Mouse (Mus musculus): ENCODE data around the gene Lpo. TPM values are rescaled to one million over a fixed set of nuclear protein-coding genes. Genes with fewer than 3 reads are reported as not detected.

Gene Lpo
- polyA plus RNA-seq, 1 experiment from 2014 or later: 1.3 TPM

GRCm38 (mm10) chr11:87763988-87764876, 63.9 kb downstream of the Lpo start:
- H3K27me3 ChIP-seq (ENCODE audit: control insufficient read depth, insufficient read depth, low read length): no peaks in the 10 kb centered on the region; the same call in 1 of the 2 replicates
- DNase-seq (peak; percentile 77), ATAC-seq (ENCODE audit: low FRiP score, low TSS enrichment) (peak; percentile 54)
- peak overlapping the region; percentile 84 for H3K27ac ChIP-seq (replicated peaks; ENCODE audit: low read depth, low read length)
- H3K36me3 ChIP-seq (ENCODE audit: control insufficient read depth, insufficient read depth, low read length): peaks cover 27% of the 10 kb centered on the region
- H3K9me3 ChIP-seq (ENCODE audit: control insufficient read depth, low read length): no peaks in the 10 kb centered on the region
- peak overlapping the region; percentile 80 for H3K9ac ChIP-seq (replicated peaks; ENCODE audit: low read length)
- H3K4me1 ChIP-seq (ENCODE audit: control insufficient read depth, insufficient read depth, low read length): peaks cover 44% of the 10 kb centered on the region
- under 1% methylated on average over 65 of the region's 65 CpGs for WGBS
- peak overlapping the region; percentile 97 for H3K4me2 ChIP-seq (ENCODE audit: low read length)
- H3K4me3 ChIP-seq (replicated peaks; ENCODE audit: low read depth, low read length): peak overlapping the region; percentile 65

GRCm38 (mm10) chr11:87763511-87763987, 64.5 kb downstream of the Lpo start:
- WGBS: 2% methylated on average over 17 of the region's 17 CpGs
- Histone ChIP-seq H3K27ac (replicated peaks; ENCODE audit: low read depth, low read length) (peak overlapping the region; percentile 84), H3K9ac (replicated peaks; ENCODE audit: low read length) (peak overlapping the region; percentile 80), H3K9me3 (ENCODE audit: control insufficient read depth, low read length) (no peaks in the 10 kb centered on the region), H3K4me2 (ENCODE audit: low read length) (peak overlapping the region; percentile 97), H3K4me3 (replicated peaks; ENCODE audit: low read depth, low read length) (peak overlapping the region; percentile 65), H3K36me3 (ENCODE audit: control insufficient read depth, insufficient read depth, low read length) (peaks cover 22% of the 10 kb centered on the region), H3K4me1 (ENCODE audit: control insufficient read depth, insufficient read depth, low read length) (peaks cover 44% of the 10 kb centered on the region), H3K27me3 (ENCODE audit: control insufficient read depth, insufficient read depth, low read length) (no peaks in the 10 kb centered on the region; the same call in 1 of the 2 replicates)
- ATAC-seq (ENCODE audit: low FRiP score, low TSS enrichment) (peak; percentile 76), DNase-seq (peak; percentile 90)

DNA sequence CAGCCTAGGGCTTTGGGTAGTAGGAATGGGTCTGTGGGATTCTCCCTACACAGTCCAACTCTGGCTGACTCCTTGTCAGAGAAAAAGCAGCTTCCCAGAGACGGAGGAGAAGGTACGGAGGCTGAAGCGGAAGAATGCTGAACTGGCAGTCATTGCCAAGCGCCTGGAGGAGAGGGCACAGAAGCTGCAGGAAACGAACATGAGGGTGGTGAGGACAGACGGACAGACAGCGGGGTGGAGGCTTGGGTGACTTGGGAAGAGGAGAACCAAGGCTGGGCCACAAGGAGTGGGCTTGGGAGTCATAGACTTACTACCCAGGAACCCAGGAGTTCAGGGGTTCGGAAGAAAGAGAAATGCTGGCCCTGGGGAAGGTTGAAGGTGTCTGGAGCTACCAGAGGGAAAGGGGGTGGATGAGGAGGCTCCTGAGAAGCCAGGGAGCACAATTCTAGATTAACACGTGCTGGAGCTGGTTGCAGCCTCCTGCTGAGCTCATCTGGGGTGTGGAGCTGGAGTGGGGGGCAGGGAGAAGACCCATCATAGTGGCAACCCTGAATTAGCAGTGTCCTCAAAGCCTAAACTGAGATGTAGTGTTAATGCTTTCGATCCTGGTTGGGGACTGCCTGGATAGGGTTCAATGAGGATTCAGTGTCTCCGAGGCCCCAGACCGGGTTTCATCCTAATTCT, 65.2 kb downstream of the Lpo start:
- H3K4me2 ChIP-seq (ENCODE audit: low read length): peak overlapping the region; percentile 97
- H3K4me1 ChIP-seq (ENCODE audit: control insufficient read depth, insufficient read depth, low read length): peaks cover 44% of the 10 kb centered on the region
- H3K9ac ChIP-seq (replicated peaks; ENCODE audit: low read length): peak overlapping the region; percentile 80
- H3K27me3 ChIP-seq (ENCODE audit: control insufficient read depth, insufficient read depth, low read length): no peaks in the 10 kb centered on the region; the same call in 1 of the 2 replicates
- peak overlapping the region; percentile 65 for H3K4me3 ChIP-seq (replicated peaks; ENCODE audit: low read depth, low read length)
- ATAC-seq (ENCODE audit: low FRiP score, low TSS enrichment) (no peak), DNase-seq (peak; percentile 3)
- H3K36me3 ChIP-seq (ENCODE audit: control insufficient read depth, insufficient read depth, low read length): peaks cover 18% of the 10 kb centered on the region
- 51% methylated on average over 12 of the region's 12 CpGs for WGBS
- no peaks in the 10 kb centered on the region for H3K9me3 ChIP-seq (ENCODE audit: control insufficient read depth, low read length)
- peak overlapping the region; percentile 84 for H3K27ac ChIP-seq (replicated peaks; ENCODE audit: low read depth, low read length)

- ATAC-seq (ENCODE audit: low FRiP score, low TSS enrichment): no peak
- Histone ChIP-seq H3K27ac (replicated peaks; ENCODE audit: low read depth, low read length) (0 out of 2 replicates have a peak overlapping the region, but pooled peaks have one; percentile 84), H3K36me3 (ENCODE audit: control insufficient read depth, insufficient read depth, low read length) (peaks cover 11% of the 10 kb centered on the region; the same call in 1 of the 2 replicates), H3K9me3 (ENCODE audit: control insufficient read depth, low read length) (no peaks in the 10 kb centered on the region), H3K4me2 (ENCODE audit: low read length) (peak overlapping the region; percentile 97), H3K4me1 (ENCODE audit: control insufficient read depth, insufficient read depth, low read length) (peaks cover 44% of the 10 kb centered on the region), H3K9ac (replicated peaks; ENCODE audit: low read length) (peak overlapping the region; percentile 80), H3K27me3 (ENCODE audit: control insufficient read depth, insufficient read depth, low read length) (no peaks in the 10 kb centered on the region; the same call in 1 of the 2 replicates), H3K4me3 (replicated peaks; ENCODE audit: low read depth, low read length) (peak overlapping the region; percentile 65)
- DNase-seq: no peak
- 74% methylated on average over 14 of the region's 14 CpGs for WGBS
Observed at GRCm38 (mm10) chr11:87761806-87762701, 66.0 kb downstream of the Lpo start.

- WGBS: 60% methylated on average over 11 of the region's 11 CpGs
- peak overlapping the region; percentile 80 for H3K9ac ChIP-seq (replicated peaks; ENCODE audit: low read length)
- peak overlapping the region; percentile 65 for H3K4me3 ChIP-seq (replicated peaks; ENCODE audit: low read depth, low read length)
- H3K9me3 ChIP-seq (ENCODE audit: control insufficient read depth, low read length): no peaks in the 10 kb centered on the region
- peak; percentile 4 for DNase-seq
- peak overlapping the region; percentile 91; the same call in 1 of the 2 replicates for H3K27ac ChIP-seq (replicated peaks; ENCODE audit: low read depth, low read length)
- peaks cover 44% of the 10 kb centered on the region for H3K4me1 ChIP-seq (ENCODE audit: control insufficient read depth, insufficient read depth, low read length)
- no peaks in the 10 kb centered on the region; the same call in 1 of the 2 replicates for H3K27me3 ChIP-seq (ENCODE audit: control insufficient read depth, insufficient read depth, low read length)
- H3K36me3 ChIP-seq (ENCODE audit: control insufficient read depth, insufficient read depth, low read length): 0 out of 2 replicates have a peak, but pooled peaks cover 5% of the 10 kb centered on the region
- no peak for ATAC-seq (ENCODE audit: low FRiP score, low TSS enrichment)
- peak overlapping the region; percentile 97 for H3K4me2 ChIP-seq (ENCODE audit: low read length)
Observed at GRCm38 (mm10) chr11:87761181-87761721, 66.8 kb downstream of the Lpo start.

DNA sequence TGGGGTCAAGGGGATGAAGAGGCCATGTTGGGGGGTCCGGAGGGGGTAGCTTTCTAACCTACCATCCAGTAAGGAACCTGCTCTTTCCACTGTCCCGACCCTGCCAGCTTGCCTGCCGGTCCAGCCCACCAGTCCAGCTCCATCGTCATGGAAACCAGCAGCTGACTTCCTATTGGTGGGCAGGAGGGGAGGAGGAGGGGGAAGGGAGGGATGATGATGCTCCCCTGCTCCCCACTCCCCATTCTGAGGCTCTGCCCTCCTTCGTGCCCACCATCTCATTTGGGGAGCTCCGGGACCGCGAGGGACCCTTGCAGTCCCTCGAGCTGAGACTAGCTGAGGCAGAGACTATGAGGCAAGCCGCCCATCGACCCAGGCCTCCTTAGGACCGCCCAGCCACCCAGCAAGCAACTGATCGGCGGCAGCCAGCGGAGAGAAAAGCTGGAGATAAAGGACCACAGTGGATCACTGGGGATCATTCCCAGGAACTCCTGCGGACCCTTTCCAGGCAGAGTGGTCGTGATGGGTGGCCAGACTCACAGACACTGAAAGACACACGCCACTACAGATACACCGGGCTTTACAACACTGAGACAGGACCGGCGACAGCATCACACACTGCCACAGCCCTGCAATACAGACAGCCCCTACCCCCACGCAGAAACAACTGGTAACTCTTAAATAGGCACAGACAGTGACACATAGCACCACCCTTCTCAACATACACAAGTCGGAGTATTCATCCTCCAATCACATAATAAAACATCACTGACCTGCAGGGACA, 67.6 kb downstream of the Lpo start, which contains the start of gene Tspoap1:
TSS of gene Tspoap1 (plus strand) at position 241 of the 781 bp plus-strand sequence.
- H3K9me3 ChIP-seq (ENCODE audit: control insufficient read depth, low read length): no peaks in the 10 kb centered on the region
- peak within 1 kb of the TSS; percentile 65 for H3K4me3 ChIP-seq (replicated peaks; ENCODE audit: low read depth, low read length)
- ATAC-seq (ENCODE audit: low FRiP score, low TSS enrichment) (peak; percentile 78), DNase-seq (peak; percentile 91)
- H3K27me3 ChIP-seq (ENCODE audit: control insufficient read depth, insufficient read depth, low read length): no peaks in the 10 kb centered on the region; the same call in 1 of the 2 replicates
- 4% methylated on average over 23 of the region's 23 CpGs for WGBS
- peak within 1 kb of the TSS; percentile 91 for H3K27ac ChIP-seq (replicated peaks; ENCODE audit: low read depth, low read length)
- H3K4me1 ChIP-seq (ENCODE audit: control insufficient read depth, insufficient read depth, low read length): peaks cover 43% of the 10 kb centered on the region
- H3K9ac ChIP-seq (replicated peaks; ENCODE audit: low read length): peak within 1 kb of the TSS; percentile 80
- peak within 1 kb of the TSS; percentile 97 for H3K4me2 ChIP-seq (ENCODE audit: low read length)
- no peaks in the 10 kb centered on the region for H3K36me3 ChIP-seq (ENCODE audit: control insufficient read depth, insufficient read depth, low read length)

GRCm38 (mm10) chr11:87759609-87760005, 68.5 kb downstream of the Lpo start:
- Histone ChIP-seq H3K9ac (replicated peaks; ENCODE audit: low read length) (peak overlapping the region; percentile 80; the same call in 1 of the 2 replicates), H3K27ac (replicated peaks; ENCODE audit: low read depth, low read length) (peak overlapping the region; percentile 91), H3K36me3 (ENCODE audit: control insufficient read depth, insufficient read depth, low read length) (no peaks in the 10 kb centered on the region), H3K4me2 (ENCODE audit: low read length) (peak overlapping the region; percentile 97), H3K4me1 (ENCODE audit: control insufficient read depth, insufficient read depth, low read length) (peaks cover 34% of the 10 kb centered on the region), H3K27me3 (ENCODE audit: control insufficient read depth, insufficient read depth, low read length) (no peaks in the 10 kb centered on the region; the same call in 1 of the 2 replicates), H3K4me3 (replicated peaks; ENCODE audit: low read depth, low read length) (peak overlapping the region; percentile 65), H3K9me3 (ENCODE audit: control insufficient read depth, low read length) (no peaks in the 10 kb centered on the region)
- DNase-seq: peak; percentile 54
- no peak for ATAC-seq (ENCODE audit: low FRiP score, low TSS enrichment)
- 7% methylated on average over 3 of the region's 3 CpGs for WGBS
